Mouse (Mus musculus): ENCODE results near the gene Ddr2.
"Not testable (repeated sequence)": the region's sequence is repeated elsewhere in the genome, so short reads cannot be mapped to it uniquely, and the experiment has no call there.

The Ddr2 gene

DNA sequence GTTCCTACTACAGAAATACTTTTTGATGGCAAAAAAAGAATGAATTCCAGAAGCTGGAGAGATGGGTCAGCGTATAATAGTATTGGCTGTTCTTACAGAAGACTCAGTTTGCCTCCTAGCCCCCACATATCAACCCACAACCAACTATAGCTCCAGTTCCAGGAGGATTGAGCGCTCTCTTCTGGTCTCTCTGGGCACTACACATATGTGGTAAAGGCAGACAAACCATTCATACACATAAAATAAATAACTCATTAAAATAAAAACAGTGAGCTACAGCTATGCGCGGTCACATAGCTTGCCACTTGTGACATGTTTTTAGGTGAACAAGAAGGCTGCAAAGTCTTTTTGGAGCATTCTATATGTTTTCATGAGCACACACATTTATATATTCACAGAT is 71.2 kb downstream of the Ddr2 start:
- no peak for DNase-seq (ENCODE audit: low read depth, low spot score)

DNA sequence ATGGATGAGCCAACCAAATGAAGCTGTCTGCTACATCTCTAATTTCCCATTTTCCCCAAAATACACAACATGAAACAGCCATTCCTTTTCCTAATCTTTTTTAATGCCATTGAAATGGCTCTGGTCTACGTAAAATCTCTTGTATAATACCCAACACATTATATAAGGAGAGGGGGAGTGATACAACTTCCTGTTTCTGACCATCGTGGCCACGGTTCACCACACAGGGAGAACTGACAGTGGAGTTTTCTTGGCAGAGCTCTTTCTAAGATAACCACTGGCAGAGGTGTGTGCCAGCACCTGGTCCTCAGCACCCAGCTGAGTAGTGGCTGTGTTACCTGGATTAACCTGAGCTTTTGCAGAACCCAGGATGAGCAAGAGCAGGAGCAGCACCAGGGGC is 75.0 kb downstream of the Ddr2 start:
- DNase-seq (ENCODE audit: low read depth, low spot score), result no peak

- DNase-seq (ENCODE audit: low read depth, low spot score), result no peak
These were observed 75.6 kb downstream of the Ddr2 start for GRCm38 (mm10) chr1:170034961-170035360.

GRCm38 (mm10) chr1:170031656-170032055 is 78.9 kb downstream of the Ddr2 start:
- no peak for DNase-seq (ENCODE audit: low read depth, low spot score)

GRCm38 (mm10) chr1:170014784-170015183 is 95.8 kb downstream of the Ddr2 start:
- no peak for DNase-seq (ENCODE audit: low read depth, low spot score)

DNA sequence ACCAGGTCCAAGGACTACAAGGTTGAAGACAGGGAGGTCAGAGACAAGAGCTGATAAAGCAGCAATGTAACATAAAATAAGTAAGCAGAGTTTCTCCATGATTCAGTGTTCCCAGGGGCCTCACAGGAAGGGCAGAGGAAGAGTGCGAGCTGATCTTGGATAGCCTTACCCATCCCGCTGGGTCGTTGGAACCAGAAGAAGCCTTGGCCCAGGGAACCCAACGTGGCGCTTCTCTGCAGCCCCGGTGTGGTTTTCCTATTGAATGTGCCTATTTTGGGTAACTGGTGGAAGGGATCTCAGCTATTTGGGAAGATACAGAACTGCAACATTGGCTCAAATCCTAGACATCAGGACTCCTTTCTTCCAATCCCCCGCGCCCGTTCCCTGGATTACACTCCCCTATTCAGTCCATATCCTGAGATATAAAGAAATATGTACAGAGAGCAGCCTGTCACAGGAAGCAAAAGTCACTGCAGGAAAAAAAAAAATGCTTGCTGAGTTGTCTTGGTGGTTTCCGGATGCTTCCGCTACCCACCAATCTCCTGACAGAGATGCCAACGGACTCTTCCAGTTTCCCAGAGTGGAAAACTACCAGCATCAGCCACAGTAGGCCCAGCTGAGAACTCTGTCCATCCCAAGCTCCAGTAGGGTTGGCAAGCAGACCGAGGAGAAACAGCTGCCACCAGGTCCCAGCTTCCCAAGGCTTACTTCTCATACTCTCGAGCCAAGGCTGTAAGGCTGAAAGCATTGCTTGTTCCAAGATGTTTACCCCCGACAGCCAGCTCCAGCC is 99.7 kb downstream of the Ddr2 start:
- no peak for DNase-seq (ENCODE audit: low read depth, low spot score)

GRCm38 (mm10) chr1:170009296-170009695 is 101.3 kb downstream of the Ddr2 start:
- DNase-seq (ENCODE audit: low read depth, low spot score), result no peak

DNA sequence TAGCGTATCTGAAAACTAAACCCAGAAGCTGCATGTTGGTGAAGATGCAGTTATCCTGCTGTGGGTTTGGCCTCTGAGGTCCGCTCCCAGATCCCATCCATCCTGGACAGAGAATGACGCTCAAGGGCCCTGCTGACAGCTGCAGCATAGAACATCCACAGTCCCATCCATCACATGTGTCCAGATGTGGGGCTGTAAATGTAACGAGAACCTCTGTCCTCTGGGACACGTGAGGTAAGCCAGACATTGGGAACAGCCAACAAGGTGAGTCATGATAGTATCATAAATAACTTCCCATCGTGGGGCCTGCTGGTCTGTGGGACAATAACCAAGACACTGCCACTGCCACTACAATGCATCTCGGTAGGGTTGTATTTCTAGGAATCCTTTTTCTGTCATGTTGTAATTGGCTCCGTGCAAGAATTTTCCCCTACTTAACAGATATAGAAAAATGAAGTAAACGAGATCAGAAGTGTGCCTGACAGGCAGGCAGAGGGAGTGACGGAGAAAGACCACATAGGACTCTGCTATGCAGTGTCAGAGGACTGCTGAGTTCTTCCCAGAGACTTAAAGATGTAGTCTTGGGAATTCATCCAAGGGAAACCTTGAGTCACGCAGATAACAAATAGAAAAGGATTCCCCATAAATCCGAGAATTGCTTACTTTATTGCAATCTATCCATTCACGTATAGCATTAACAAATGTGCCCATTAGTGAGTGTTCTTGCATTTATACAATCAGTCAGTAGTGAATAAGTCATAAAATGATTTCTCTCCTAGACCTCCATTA is 101.9 kb downstream of the Ddr2 start:
- DNase-seq (ENCODE audit: low read depth, low spot score), result no peak

DNA sequence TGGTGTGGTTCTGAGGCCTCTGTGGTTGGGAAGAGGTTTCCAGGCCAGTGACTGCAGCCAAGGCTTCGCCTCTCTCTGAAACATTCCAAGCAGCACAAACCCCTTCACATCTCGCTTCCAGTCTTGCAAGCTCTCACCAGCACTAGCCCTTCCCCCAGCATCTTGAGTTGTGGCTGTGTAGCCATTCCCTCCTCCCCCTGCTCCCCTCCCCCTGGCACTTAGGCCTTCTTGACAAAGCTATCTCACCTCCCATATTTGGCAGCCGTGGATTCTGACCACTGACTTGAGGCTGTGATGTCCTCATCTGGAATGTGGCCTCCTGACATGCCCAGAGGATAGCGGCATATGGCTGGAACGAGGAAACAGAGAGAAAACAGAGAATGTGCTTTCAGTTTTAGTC is 104.0 kb downstream of the Ddr2 start:
- DNase-seq (ENCODE audit: low read depth, low spot score), result no peak

DNA sequence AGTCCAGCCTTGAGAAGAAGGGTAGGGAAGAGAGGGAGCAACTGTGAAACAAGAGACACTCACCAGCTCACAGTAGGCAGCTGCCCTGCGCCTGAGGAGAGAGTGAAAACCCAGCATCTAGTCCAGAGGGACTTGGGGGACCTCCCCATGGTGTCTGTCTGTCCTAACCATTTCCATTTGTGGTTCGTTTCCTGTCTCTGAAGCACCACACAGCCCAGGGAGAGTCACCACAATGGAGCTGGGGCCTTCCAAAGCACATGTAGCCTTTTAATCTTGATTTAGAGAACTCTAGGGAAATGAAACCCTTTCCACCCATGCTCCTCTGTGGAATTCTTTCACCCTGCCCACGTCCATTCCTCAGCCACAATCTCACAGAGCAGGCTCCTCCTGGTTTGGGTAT is 105.3 kb downstream of the Ddr2 start:
- DNase-seq (ENCODE audit: low read depth, low spot score), result no peak

DNA sequence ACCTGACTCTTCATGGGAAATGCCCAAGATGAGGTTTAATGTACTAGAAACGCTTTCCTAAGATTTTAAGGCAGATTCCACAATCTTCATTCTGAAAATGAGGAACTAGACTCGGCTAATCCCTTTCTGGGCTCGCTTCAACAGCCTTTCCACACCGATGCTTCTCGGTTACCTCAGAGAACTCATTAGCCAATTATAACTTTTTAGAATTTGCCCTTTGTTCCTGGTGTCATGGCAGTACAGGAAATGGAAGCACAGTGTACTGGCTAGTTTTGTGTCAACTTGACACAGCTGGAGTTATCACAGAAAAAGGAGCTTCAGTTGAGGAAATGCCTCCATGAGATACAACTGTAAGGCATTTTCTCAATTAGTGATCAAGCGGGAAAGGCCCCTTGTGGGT is 116.7 kb downstream of the Ddr2 start:
- DNase-seq (ENCODE audit: low read depth, low spot score), result not testable (repeated sequence)

GRCm38 (mm10) chr1:169986166-169986565 is 124.4 kb downstream of the Ddr2 start:
- DNase-seq (ENCODE audit: low read depth, low spot score), result no peak

DNA sequence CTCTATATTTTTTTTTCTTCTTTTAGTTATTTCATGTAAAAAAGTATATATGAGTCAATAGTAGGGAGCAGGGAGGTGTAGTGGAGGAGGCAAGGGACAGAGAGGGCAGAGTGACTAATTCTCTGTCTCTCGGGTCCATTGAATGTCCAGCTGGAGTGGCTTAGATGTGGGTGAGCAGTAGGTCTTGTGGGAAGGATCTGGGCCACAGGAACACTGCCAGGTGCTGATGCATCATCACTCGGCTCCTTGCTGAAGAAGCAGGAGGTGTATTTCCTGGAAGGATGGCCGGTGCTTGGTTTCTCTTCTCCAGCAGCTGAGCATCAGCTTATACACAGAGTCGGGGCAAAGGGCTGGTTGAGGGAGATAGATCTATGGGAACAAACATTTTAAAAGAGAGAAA is 132.9 kb downstream of the Ddr2 start:
- no peak for DNase-seq (ENCODE audit: low read depth, low spot score)

DNA sequence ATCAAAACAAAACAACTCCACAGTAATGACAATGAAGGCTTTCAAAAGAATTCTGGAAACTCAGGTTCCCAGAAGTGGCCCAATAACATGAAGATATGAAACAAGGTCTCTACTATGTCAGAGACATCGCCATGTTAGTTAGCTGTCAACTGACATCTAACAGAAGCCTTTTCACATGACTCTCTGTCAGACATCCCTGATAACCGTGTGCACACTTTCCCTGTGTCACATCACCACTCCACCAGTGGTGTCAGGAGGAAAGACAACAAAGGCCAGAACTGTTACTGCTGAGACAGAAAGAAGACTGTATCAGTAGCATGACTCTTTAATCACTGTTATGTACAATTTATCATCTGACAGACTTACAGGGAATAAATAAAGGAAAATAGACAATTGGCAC is 138.6 kb downstream of the Ddr2 start:
- DNase-seq (ENCODE audit: low read depth, low spot score), result no peak

DNA sequence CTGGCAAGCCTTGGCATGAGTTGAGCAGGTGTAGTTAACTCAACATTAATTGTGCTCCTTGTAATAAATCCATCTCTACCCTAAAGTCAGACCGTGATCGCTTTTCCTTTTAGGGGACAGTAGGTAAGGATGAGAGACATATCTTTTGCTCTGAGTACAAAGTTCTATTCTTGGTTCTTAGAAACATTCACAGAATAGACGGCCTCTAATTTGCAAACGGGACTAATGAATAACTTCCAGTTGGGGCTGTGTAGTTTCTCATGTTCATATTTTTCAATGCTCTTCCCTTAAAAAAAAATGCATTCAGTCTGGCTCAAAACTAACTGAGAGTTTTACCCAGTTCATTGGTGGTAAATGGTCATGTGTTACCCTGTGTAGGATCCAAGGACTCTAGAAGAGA is 139.6 kb downstream of the Ddr2 start:
- DNase-seq (ENCODE audit: low read depth, low spot score), result no peak

DNA sequence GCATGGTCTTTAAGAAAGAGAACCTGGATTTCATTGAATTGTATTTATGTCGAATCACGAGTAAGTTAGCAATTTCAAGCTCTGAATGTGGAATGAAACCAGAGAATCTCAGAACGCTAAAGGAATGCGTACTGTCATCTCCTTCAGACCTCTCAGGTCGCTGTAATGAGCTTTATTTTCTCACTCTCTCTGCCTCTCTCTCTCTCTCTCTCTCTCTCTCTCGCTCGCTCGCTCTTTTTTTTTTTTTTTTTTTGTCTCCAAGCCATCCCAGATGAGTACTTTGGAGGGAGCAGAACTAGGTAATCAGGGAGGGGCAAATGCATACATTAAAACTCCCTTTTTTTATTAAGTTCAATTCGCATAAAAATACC is 141.1 kb downstream of the Ddr2 start:
- DNase-seq (ENCODE audit: low read depth, low spot score), result no peak

- peak; percentile 98 for DNase-seq (ENCODE audit: low read depth, low spot score)
These were observed 141.6 kb downstream of the Ddr2 start, which contains the start of gene Hsd17b7 for GRCm38 (mm10) chr1:169968792-169969515. TSS of gene Hsd17b7 (minus strand) at chr1:169969241.

DNA sequence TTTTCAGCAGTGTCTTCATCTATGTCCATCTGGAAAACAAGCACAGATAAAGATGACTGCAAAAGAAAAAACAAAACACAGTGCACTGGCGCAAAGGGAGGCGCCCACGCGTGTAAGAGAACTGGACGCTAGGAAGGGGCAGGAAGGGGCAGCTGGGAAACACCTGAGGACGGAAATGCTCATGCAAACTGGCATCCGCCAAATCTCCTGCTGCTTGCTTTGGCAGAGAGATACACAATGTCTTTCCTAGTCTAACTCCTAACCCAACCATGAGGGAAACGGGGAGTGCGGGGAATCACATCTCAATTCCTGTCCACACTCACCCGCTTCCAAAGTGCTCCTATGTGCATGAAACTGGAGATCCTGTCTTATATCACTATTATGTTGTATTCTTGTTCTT is 157.5 kb downstream of the Ddr2 start:
- DNase-seq (ENCODE audit: low read depth, low spot score), result no peak

- DNase-seq (ENCODE audit: low read depth, low spot score), result no peak
These were observed 157.9 kb downstream of the Ddr2 start for GRCm38 (mm10) chr1:169952636-169953035.

- DNase-seq (ENCODE audit: low read depth, low spot score), result no peak
These were observed 159.0 kb downstream of the Ddr2 start for GRCm38 (mm10) chr1:169951561-169951960.

DNA sequence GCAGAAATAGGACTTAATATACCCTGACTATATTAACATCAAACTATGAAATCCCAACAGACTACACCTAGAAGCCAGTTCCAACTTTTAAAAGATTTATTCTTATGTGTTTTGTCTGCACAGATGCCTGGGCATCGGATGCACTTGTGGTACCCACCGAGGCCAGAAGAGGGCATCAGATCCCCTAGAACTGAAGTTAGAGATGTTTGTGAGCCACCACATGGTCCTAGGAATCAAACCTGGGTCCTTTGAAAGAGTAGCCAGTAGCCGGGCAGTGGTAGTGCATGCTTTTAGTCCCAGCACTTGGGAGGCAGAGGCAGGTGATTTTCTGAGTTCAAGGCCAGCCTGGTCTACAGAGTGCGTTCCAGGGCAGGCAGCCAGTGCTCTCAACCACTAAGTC is 159.9 kb downstream of the Ddr2 start:
- no peak for DNase-seq (ENCODE audit: low read depth, low spot score)

GRCm38 (mm10) chr1:169949981-169950380 is 160.6 kb downstream of the Ddr2 start:
- no peak for DNase-seq (ENCODE audit: low read depth, low spot score)

Data from embryo, embryonic 11.5 days (tissue).